Mouse (Mus musculus): ENCODE measurements around the gene Cct4.

GRCm38 (mm10) chr11:22987357-22987756 lies 3.0 kb upstream of the Cct4 start:
- TF ChIP-seq CTCF (conservative IDR thresholded peaks at IDR 0.05 in 1 of 2, IDR thresholded peaks at IDR 0.05 in 1 of 2; ENCODE audit: low read depth in 2 of 2, low read length in 2 of 2) (peak; percentile 74 to 94), POLR2A (IDR thresholded peaks at IDR 0.05; ENCODE audit: low read depth, low read length) (no peak), CHD2 (IDR thresholded peaks at IDR 0.05; ENCODE audit: low read length) (no peak), CHD1 (IDR thresholded peaks at IDR 0.05; ENCODE audit: low read depth, low read length) (no peak), ELF1 (IDR thresholded peaks at IDR 0.05; ENCODE audit: low read depth, low read length) (0 out of 2 replicates have a peak, but pooled peaks have one; percentile 10), ZNF384 (IDR thresholded peaks at IDR 0.05; ENCODE audit: low read depth, low read length) (0 out of 2 replicates have a peak, but pooled peaks have one; percentile 31)
